Mouse (Mus musculus): ENCODE measurements around the gene Gm10282.

DNA sequence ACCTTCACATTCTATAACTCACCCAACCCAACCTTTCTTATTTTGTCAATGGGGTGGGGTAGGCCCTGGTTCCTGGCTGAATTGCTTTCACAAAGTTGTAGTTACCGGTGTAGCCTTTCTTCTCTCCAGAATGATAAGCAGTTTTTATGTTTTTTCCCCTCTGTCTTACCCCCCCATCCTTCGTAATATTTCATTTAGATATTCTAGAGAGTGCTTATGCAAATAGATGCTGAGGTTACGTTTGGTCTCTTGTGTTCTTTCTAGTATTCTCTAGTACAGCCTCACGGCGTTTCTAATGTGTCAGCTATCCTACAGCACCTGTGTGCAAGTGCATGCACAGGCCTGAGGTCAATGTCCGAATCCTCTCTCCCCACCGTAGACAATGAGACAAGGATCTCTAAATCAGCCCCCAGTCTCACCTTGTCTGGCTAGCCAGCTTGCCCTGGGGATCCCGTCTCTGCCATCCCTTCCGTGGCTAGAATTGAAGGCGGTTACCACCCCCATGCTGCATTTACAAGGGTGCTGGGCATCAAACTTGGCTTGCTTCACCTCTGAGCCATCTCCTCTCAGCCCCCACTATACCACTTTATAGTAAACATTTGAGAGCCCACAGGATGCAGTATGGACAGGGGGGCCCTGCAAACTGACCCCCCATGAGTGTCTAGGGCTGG is 19.1 kb upstream of the Gm10282 start:
- TF ChIP-seq MAX (IDR thresholded peaks at IDR 0.05; ENCODE audit: low read length) (no peak), EP300 (IDR thresholded peaks at IDR 0.05; ENCODE audit: low read length) (no peak)
